Mouse (Mus musculus) G1E (cell line): Measurements from ENCODE around the gene Diras1.

ENCODE experiments used
- CTCF ChIP-seq: IDR thresholded peaks from 2 replicates; pipeline ENCODE4 v1.5.1; 2012; ENCODE audit warnings: low read depth, low read length, inconsistent platforms, mixed read lengths
- GATA1 ChIP-seq: IDR thresholded peaks from 2 replicates; pipeline ENCODE4 v1.6.1; 2012; ENCODE audit warnings: borderline replicate concordance, low read length, inconsistent platforms, mixed read lengths

DNA sequence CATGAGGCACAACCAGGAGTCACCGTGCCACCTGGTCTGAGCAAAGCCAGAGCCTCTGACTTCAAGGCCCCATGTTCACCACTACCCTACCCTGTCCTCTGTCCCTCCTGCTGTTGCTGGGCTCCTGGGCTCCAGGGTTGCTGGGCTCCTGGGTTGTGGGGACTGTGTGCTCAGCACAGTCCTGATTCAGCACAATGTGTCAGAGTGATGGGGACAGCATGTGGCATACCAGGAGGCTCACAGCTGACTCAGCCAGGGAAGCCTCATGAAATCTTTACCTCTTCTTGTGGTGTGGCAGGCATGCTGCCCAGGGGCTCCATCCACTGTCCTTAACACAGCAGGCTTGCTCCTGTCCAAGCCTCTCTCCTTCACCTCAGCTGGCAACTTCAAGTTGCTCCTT is 33.5 kb downstream of the Diras1 start:
- TF ChIP-seq GATA1: no peak
- TF ChIP-seq CTCF: no peak
